ENCODE assay signal across 15 mouse cellular contexts in the genomic region with DNA sequence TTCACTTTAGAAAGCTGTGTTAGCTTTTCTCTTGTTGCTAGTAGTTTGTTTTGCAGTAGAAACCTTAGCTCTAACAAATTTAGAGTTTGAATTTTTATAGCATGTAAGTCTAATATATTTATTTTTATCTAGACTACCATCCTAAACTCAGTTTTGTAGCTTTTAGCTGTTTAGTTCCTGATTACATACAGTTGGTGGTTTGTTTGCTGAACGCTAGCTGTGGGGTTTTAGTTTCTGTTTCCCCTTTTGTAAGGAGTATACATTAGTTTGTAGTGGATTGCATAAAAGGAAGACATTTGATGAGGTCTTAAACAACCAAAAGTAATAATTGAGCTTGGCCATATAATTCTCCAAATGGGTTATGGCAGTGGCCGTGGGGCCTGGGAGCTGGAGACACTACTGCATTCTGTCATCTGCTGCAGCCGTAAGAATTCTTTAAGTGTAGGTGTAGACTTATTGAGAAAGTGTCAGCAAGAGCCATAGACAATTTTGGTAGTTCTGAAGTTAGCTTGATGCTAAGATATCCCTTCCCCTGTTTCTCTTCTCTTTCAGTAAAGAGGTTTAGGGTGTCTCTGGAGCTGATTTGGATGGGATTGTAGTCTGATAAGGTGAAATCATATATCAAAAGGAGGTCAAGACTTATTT. TPM values are rescaled to one million over a fixed set of nuclear protein-coding genes. Genes with fewer than 3 reads are reported as not detected.
A peak's percentile ranks its signal among the peaks of the same experiment; 100 is the strongest.
DNase-seq lines count a peak whose midpoint lies in the region; ATAC-seq and TF ChIP-seq lines count a peak whose summit lies in the region.
"Had no signal": no experiment of that assay in that cellular context is flagged by ENCODE, and none has a peak within 500 bp of the region (broad histone marks: within the 10 kb centered on the region; RNA-seq: fewer than 3 reads in every experiment).

No protein-coding gene starts in this region.

- H3K4me3 ChIP-seq in kidney, embryonic 15.5 days (replicated peaks): no peak overlapping the region
- no peak overlapping the region for H3K4me3 ChIP-seq in kidney, embryonic 14.5 days (ENCODE audit: low read length)
- H3K4me3 ChIP-seq in bone marrow macrophage, adult 2 months (ENCODE audit: insufficient read depth, low read length): peak overlapping the region; percentile 47
- no peak overlapping the region for H3K4me3 ChIP-seq in kidney, embryonic 16.5 days (ENCODE audit: low read length)
- H3K4me3 ChIP-seq: forebrain, embryonic 10.5 days; heart, embryonic 10.5 days; hindbrain, embryonic 13.5 days had no signal

- no peaks in the 10 kb centered on the region for H3K9me3 ChIP-seq in kidney, embryonic 15.5 days (replicated peaks)
- no peaks in the 10 kb centered on the region for H3K9me3 ChIP-seq in kidney, embryonic 14.5 days (ENCODE audit: control insufficient read depth, low read length)
- H3K9me3 ChIP-seq in kidney, embryonic 16.5 days (ENCODE audit: low read length): no peaks in the 10 kb centered on the region
- H3K9me3 ChIP-seq: forebrain, embryonic 10.5 days; heart, embryonic 10.5 days; hindbrain, embryonic 13.5 days had no signal

- H3K27me3 ChIP-seq in kidney, embryonic 15.5 days: no peaks in the 10 kb centered on the region
- H3K27me3 ChIP-seq in kidney, embryonic 14.5 days (ENCODE audit: control insufficient read depth, insufficient read depth, low read length): no peaks in the 10 kb centered on the region
- H3K27me3 ChIP-seq in kidney, embryonic 16.5 days (ENCODE audit: insufficient read depth, low read length): no peaks in the 10 kb centered on the region
- H3K27me3 ChIP-seq: hindbrain, embryonic 13.5 days had no signal

- no peaks in the 10 kb centered on the region for H3K36me3 ChIP-seq in kidney, embryonic 15.5 days
- H3K36me3 ChIP-seq in kidney, embryonic 14.5 days (ENCODE audit: control insufficient read depth, insufficient read depth, low read length): no peaks in the 10 kb centered on the region
- H3K36me3 ChIP-seq in kidney, embryonic 16.5 days (ENCODE audit: insufficient read depth, low read length): no peaks in the 10 kb centered on the region
- H3K36me3 ChIP-seq: hindbrain, embryonic 13.5 days had no signal

- WGBS in kidney, embryonic 15.5 days: 72% methylated on average over 3 of the region's 3 CpGs
- WGBS in kidney, embryonic 14.5 days: 81% methylated on average over 3 of the region's 3 CpGs
- 82% methylated on average over 3 of the region's 3 CpGs for WGBS in kidney, embryonic 16.5 days

- H3K27ac ChIP-seq in kidney, embryonic 15.5 days: peak overlapping the region; percentile 29; the same call in 1 of the 2 replicates
- H3K27ac ChIP-seq in kidney, embryonic 14.5 days (ENCODE audit: low read depth, low read length): no peak overlapping the region
- H3K27ac ChIP-seq in bone marrow macrophage, adult 2 months (ENCODE audit: insufficient read depth, low read depth, low read length): peak overlapping the region; percentile 83
- H3K27ac ChIP-seq in kidney, embryonic 16.5 days (ENCODE audit: low read length): no peak overlapping the region
- H3K27ac ChIP-seq: forebrain, embryonic 10.5 days; heart, embryonic 10.5 days; hindbrain, embryonic 13.5 days; kidney, postnatal 0 days had no signal

- peaks cover 8% of the 10 kb centered on the region; the same call in 1 of the 2 replicates for H3K4me1 ChIP-seq in kidney, embryonic 15.5 days
- H3K4me1 ChIP-seq in kidney, embryonic 14.5 days (ENCODE audit: control insufficient read depth, insufficient read depth, low read length): peaks cover 4% of the 10 kb centered on the region; the same call in 1 of the 2 replicates
- H3K4me1 ChIP-seq in bone marrow macrophage, adult 2 months (ENCODE audit: control insufficient read depth, insufficient read depth, low read length): peaks cover 27% of the 10 kb centered on the region
- peaks cover 17% of the 10 kb centered on the region for H3K4me1 ChIP-seq in kidney, embryonic 16.5 days (ENCODE audit: insufficient read depth, low read length)

- DNase-seq in CD4-positive, CD25-positive, alpha-beta regulatory T cell, adult 2 months (ENCODE audit: low read depth, low spot score): peak; percentile 22
- DNase-seq: cerebellum, adult 8-10 months; lung, embryonic 14.5 days; right cerebral cortex, adult 18-20 months had no signal

- no peak for TF ChIP-seq POLR2A in bone marrow macrophage, adult 2 months (IDR thresholded peaks at IDR 0.05; ENCODE audit: borderline replicate concordance, low read depth, low read length)

- no peak for TF ChIP-seq CTCF in bone marrow macrophage, adult 2 months (IDR thresholded peaks at IDR 0.05; ENCODE audit: low read depth, low read length)

- ATAC-seq in kidney, embryonic 15.5 days (replicated peaks; ENCODE audit: low FRiP score): no peak
- ATAC-seq in kidney, embryonic 14.5 days (ENCODE audit: low FRiP score, low TSS enrichment): no peak
- ATAC-seq in monocyte, adult 5-6 weeks (replicated peaks; ENCODE audit: insufficient number of reproducible peaks, low FRiP score, low TSS enrichment, poor library complexity, severe bottlenecking): peak; percentile 22; the same call in 1 of the 2 replicates
- no peak for ATAC-seq in kidney, embryonic 16.5 days (ENCODE audit: low FRiP score, low TSS enrichment)
- no peak for ATAC-seq in megakaryocyte-erythroid progenitor cell, adult 5-6 weeks (replicated peaks; ENCODE audit: low FRiP score, low TSS enrichment, poor library complexity, severe bottlenecking)

- no peak overlapping the region for H3K9ac ChIP-seq in kidney, embryonic 15.5 days
- H3K9ac ChIP-seq in kidney, embryonic 14.5 days (ENCODE audit: low read depth, low read length): no peak overlapping the region
- no peak overlapping the region for H3K9ac ChIP-seq in kidney, embryonic 16.5 days (replicated peaks; ENCODE audit: low read length)
- H3K9ac ChIP-seq: hindbrain, embryonic 13.5 days; lung, embryonic 14.5 days had no signal

- H3K4me2 ChIP-seq in kidney, embryonic 15.5 days: no peak overlapping the region
- H3K4me2 ChIP-seq in kidney, embryonic 14.5 days (replicated peaks; ENCODE audit: low read depth, low read length): no peak overlapping the region
- H3K4me2 ChIP-seq in kidney, embryonic 16.5 days (replicated peaks; ENCODE audit: low read depth, low read length): no peak overlapping the region
- H3K4me2 ChIP-seq: hindbrain, embryonic 13.5 days; lung, embryonic 14.5 days; midbrain, embryonic 11.5 days had no signal

RNA-seq across cellular contexts. Expression of a gene that starts 14.1 kb away (rescaled TPM):
- 56.4 and 63.7 TPM in 2 replicates for polyA plus RNA-seq in kidney, embryonic 15.5 days (2015; fragmentation: Nextera tagmentation; extraction: Ambion mirVana)
- polyA plus RNA-seq in kidney, embryonic 14.5 days (2014; fragmentation: Nextera tagmentation; extraction: Ambion mirVana): 66.4 and 68.7 TPM in 2 replicates
- 113 and 116 TPM in 2 replicates for polyA plus RNA-seq in bone marrow macrophage, adult 2 months (2012; ENCODE audit: insufficient read depth, insufficient read length, missing spikeins)
- total RNA-seq in monocyte, adult 5-6 weeks (2017): 248 to 281 TPM (median 254 TPM) in 3 replicates
- 55.9 and 57.6 TPM in 2 replicates for polyA plus RNA-seq in kidney, embryonic 16.5 days (2015; fragmentation: Nextera tagmentation; extraction: Ambion mirVana)
- 100 and 106 TPM in 2 replicates for total RNA-seq in megakaryocyte-erythroid progenitor cell, adult 5-6 weeks (2014; fragmentation: Nextera tagmentation)
- 246 and 275 TPM in 2 replicates for total RNA-seq in megakaryocyte-erythroid progenitor cell, adult 5-6 weeks (2017)

RNA-seq across cellular contexts. Expression of a gene that starts 47.3 kb away (rescaled TPM):
- 151 and 167 TPM in 2 replicates for polyA plus RNA-seq in kidney, embryonic 15.5 days (2015; fragmentation: Nextera tagmentation; extraction: Ambion mirVana)
- polyA plus RNA-seq in kidney, embryonic 14.5 days (2014; fragmentation: Nextera tagmentation; extraction: Ambion mirVana): 169 and 238 TPM in 2 replicates
- 80.6 and 84.8 TPM in 2 replicates for polyA plus RNA-seq in bone marrow macrophage, adult 2 months (2012; ENCODE audit: insufficient read depth, insufficient read length, missing spikeins)
- 61.8 to 160 TPM (median 77.5 TPM) in 3 replicates for total RNA-seq in monocyte, adult 5-6 weeks (2017)
- 131 and 147 TPM in 2 replicates for polyA plus RNA-seq in kidney, embryonic 16.5 days (2015; fragmentation: Nextera tagmentation; extraction: Ambion mirVana)
- 187 and 255 TPM in 2 replicates for total RNA-seq in megakaryocyte-erythroid progenitor cell, adult 5-6 weeks (2014; fragmentation: Nextera tagmentation)
- total RNA-seq in megakaryocyte-erythroid progenitor cell, adult 5-6 weeks (2017): 252 and 290 TPM in 2 replicates

Comparison
In these comparisons a context has a peak if more than half of its experiments do, and no peak if none do; other contexts are left out.
1. H3K27ac ChIP-seq: peak in kidney, embryonic 15.5 days (single experiment) and bone marrow macrophage, adult 2 months (single experiment); none in kidney, embryonic 14.5 days (single experiment) and kidney, embryonic 16.5 days (single experiment).